Mouse (Mus musculus): ENCODE measurements around the gene Slc39a13.

DNA sequence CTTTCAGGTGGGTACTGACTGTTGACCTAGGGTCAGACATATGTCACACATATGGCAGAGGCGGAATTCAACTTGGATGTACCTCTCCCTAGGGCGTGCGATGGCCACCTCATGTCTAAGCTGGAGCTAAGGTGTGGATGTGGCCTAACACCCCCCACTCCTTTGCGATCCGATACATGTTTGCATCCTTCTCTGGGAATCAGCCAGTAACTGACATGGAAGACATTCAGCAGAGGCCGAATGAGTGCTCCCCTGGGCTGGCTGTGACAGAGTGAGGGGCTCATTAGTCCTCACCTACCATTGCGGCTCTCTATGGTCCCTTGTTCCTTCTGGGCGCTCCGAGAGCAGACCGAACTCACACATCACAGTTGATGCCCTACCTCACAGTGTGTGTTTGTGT lies 842 bp upstream of the Slc39a13 start:
- TF ChIP-seq CTCF (IDR thresholded peaks at IDR 0.05; ENCODE audit: low read depth) (no peak), EP300 (optimal IDR thresholded peaks at IDR 0.05) (no peak)
